Mouse (Mus musculus) heart, adult 2 months (tissue): ENCODE measurements at regions not wholly inside any gene's neighbourhood (a gene's known extent, or its start where the extent isn't known, plus 50 kb on each side); places are given as distances from the start of the nearest gene placed in this dataset.

Experiments
- DNase-seq, 2 experiments: peaks; one replicate each; pipeline ENCODE4 v3.0.0; 2021
- H3K27ac ChIP-seq: fragments of 200-600 bp; 2 replicates; pipeline ENCODE4 v1.8.1; 2022
- H3K27me3 ChIP-seq: fragments of 200-500 bp; 2 replicates; pipeline ENCODE4 v1.6.1; 2012; ENCODE audit warnings: mild to moderate bottlenecking, low read length, inconsistent platforms, mixed read lengths; ENCODE audit not compliant: control insufficient read depth, insufficient read depth
- H3K36me3 ChIP-seq: fragments of 200-500 bp; 2 replicates; pipeline ENCODE4 v1.6.1; 2012; ENCODE audit warnings: low read length, inconsistent platforms; ENCODE audit not compliant: control insufficient read depth, insufficient read depth
- H3K4me1 ChIP-seq: fragments of 200-500 bp; 2 replicates; pipeline ENCODE4 v1.6.1; 2011; ENCODE audit warnings: low read length; ENCODE audit not compliant: control insufficient read depth, insufficient read depth
- H3K4me3 ChIP-seq: fragments of 200-600 bp; 2 replicates; pipeline ENCODE4 v1.8.1; 2022
- H3K79me2 ChIP-seq: fragments of 200-500 bp; replicated peaks from 2 replicates; pipeline ENCODE4 v1.6.1; 2012; ENCODE audit warnings: mild to moderate bottlenecking, inconsistent platforms, low read length, moderate library complexity, mixed read lengths; ENCODE audit not compliant: control insufficient read depth, insufficient read depth
- H3K9ac ChIP-seq: fragments of 200-500 bp; 2 replicates; pipeline ENCODE4 v1.6.1; 2012; ENCODE audit warnings: low read depth, mild to moderate bottlenecking, control low read depth, inconsistent platforms, low read length, mixed read lengths
- CTCF ChIP-seq: fragments of 200-600 bp; IDR thresholded peaks from 2 replicates; pipeline ENCODE4 v1.8.1; 2022; ENCODE audit warnings: antibody characterized with exemption, mild to moderate bottlenecking, moderate library complexity
- EP300 ChIP-seq: fragments of 200-500 bp; IDR thresholded peaks from 2 replicates; pipeline ENCODE4 v1.6.1; 2011; ENCODE audit warnings: low read depth, low read length, control low read depth; ENCODE audit not compliant: insufficient read depth
- POLR2A ChIP-seq: fragments of 200-500 bp; IDR thresholded peaks from 2 replicates; pipeline ENCODE4 v1.6.1; 2011; ENCODE audit warnings: mild to moderate bottlenecking, low read depth, low read length, control low read depth; ENCODE audit not compliant: insufficient read depth
- WGBS: fragments of 180-500 bp; shearing (Covaris S2); methylation state at CpG from one replicate; pipeline ENCODE4 v1.1.7; 2018; 5-methylcytosine and 5-hydroxymethylcytosine counted together
- intact Hi-C: fragments of 180-260 bp; cut with DNase I; formaldehyde crosslinking; loops from one replicate; pipeline ENCODE4 v1.15.1; 2025
- microRNA-seq, 2 experiments: library from miRNA; unstranded; fragments of <30 nt; microRNA quantifications; one replicate each; pipeline ENCODE4 v1.2.0; 2021

DNA sequence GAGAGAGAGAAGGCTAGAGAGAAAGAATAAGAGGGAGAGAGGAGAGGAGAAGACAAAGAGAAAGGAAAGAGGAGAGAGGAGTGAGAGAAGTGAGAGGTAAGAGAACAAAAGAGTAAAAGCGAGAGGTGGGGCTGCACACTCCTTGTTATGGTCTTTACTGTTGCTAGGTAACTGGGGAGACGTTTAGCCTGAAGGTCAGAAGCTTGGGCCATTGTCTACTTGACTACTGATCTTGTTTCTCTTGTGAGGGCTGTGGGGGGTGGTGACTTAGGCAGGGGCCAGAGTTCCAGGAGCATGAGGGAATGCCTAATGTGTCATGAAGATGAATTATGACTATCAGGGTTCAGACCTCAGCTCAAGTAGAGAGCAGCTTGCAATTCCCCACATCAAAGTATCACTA lies 71.6 kb upstream of the Tusc1 start:
- Histone ChIP-seq H3K36me3 (no peaks in the 10 kb centered on the region), H3K4me3 (no peak overlapping the region)
- no peak for DNase-seq

GRCm38 (mm10) chr4:93400579-93400978 lies 65.3 kb upstream of the Tusc1 start:
- Histone ChIP-seq H3K27me3 (no peaks in the 10 kb centered on the region), H3K9ac (no peak overlapping the region), H3K4me3 (no peak overlapping the region), H3K4me1 (no peaks in the 10 kb centered on the region), H3K79me2 (no peaks in the 10 kb centered on the region), H3K27ac (no peak overlapping the region), H3K36me3 (no peaks in the 10 kb centered on the region)
- no peak for TF ChIP-seq EP300
- no peak for TF ChIP-seq POLR2A
- no peak for TF ChIP-seq CTCF
- no peak for DNase-seq
- intact Hi-C loops: no loop called here

More for the DNA sequence above, 71.6 kb upstream of the Tusc1 start:
- Histone ChIP-seq H3K27ac (no peak overlapping the region), H3K9ac (no peak overlapping the region), H3K27me3 (no peaks in the 10 kb centered on the region), H3K4me1 (no peaks in the 10 kb centered on the region), H3K79me2 (no peaks in the 10 kb centered on the region)
- TF ChIP-seq CTCF (no peak), POLR2A (no peak), EP300 (no peak)
- intact Hi-C loops: no loop called here
- WGBS: 40% methylated on average over 2 of the region's 2 CpGs

Small RNA genes lying in the stretch of these regions (microRNA-seq; reads per million reads assigned to microRNA genes)
- gene Gm22619: 0 reads per million in 2 experiments
